Comparison of ENCODE assay signal across 17 mouse cellular contexts in the genomic region with DNA sequence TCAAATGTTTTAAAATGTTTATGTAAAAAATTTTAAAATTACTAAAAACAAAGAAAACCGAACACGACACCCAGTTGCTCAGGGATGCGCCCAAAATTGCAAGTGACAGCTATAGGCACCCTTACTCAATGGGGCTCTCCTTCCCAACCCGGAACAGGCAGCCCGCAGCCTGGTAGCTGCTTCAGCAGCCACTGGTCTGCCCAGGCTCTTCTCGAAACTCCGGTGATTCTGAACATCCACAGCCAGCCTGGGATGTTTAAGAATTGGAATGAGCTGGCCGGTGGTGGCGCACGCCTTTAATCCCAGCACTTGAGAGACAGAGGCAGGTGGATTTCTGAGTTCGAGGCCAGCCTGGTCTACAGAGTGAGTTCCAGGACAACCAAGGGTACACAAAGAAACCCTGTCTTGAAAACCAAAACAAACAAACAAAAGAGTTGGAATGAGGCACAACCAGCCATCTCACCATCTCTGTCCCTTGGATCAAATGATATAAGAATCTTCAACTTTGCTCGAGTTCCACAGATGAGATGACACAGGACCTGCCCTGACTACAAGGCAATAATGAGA. TPM values are rescaled to one million over a fixed set of nuclear protein-coding genes. Genes with fewer than 3 reads are reported as not detected.
DNase-seq lines count a peak whose midpoint lies in the region; ATAC-seq lines count a peak whose summit lies in the region.
"Had no signal": no experiment of that assay in that cellular context is flagged by ENCODE, and none has a peak within 500 bp of the region (broad histone marks: within the 10 kb centered on the region; RNA-seq: fewer than 3 reads in every experiment).

No protein-coding gene starts in this region.

- DNase-seq in liver, embryonic 13.5 days, result no peak
- DNase-seq in liver, embryonic 11.5 days (ENCODE audit: low spot score), result no peak
- no peak for DNase-seq in lung, postnatal 4 days
- DNase-seq in adipocyte (ENCODE audit: low spot score), result peak; percentile 98
- DNase-seq in kidney, adult 8-10 months, result no peak
- DNase-seq: cerebellum, adult 11 months; cerebellum, adult 8-10 months; cerebellum, adult 9-11 months had no signal

- no peak overlapping the region for H3K9ac ChIP-seq in liver, embryonic 13.5 days
- no peak overlapping the region for H3K9ac ChIP-seq in liver, embryonic 11.5 days (ENCODE audit: low read depth, low read length)
- no peak overlapping the region for H3K9ac ChIP-seq in lung, embryonic 16.5 days (ENCODE audit: low read length)
- H3K9ac ChIP-seq: embryonic facial prominence, embryonic 13.5 days; embryonic facial prominence, embryonic 15.5 days; forebrain, embryonic 12.5 days had no signal

- H3K36me3 ChIP-seq in liver, embryonic 13.5 days, result no peaks in the 10 kb centered on the region
- no peaks in the 10 kb centered on the region for H3K36me3 ChIP-seq in liver, embryonic 11.5 days (ENCODE audit: control insufficient read depth, insufficient read depth, low read length)
- H3K36me3 ChIP-seq in lung, embryonic 16.5 days (ENCODE audit: control insufficient read depth, insufficient read depth, low read length), result no peaks in the 10 kb centered on the region
- H3K36me3 ChIP-seq: embryonic facial prominence, embryonic 15.5 days had no signal

- no peak for ATAC-seq in liver, embryonic 13.5 days (ENCODE audit: low read depth)
- no peak for ATAC-seq in liver, embryonic 11.5 days (replicated peaks; ENCODE audit: low FRiP score)
- ATAC-seq in lung, embryonic 16.5 days (ENCODE audit: low read depth), result no peak
- ATAC-seq: forebrain, embryonic 14.5 days; forebrain, embryonic 16.5 days had no signal

- H3K4me1 ChIP-seq in liver, embryonic 13.5 days (replicated peaks), result peaks cover 32% of the 10 kb centered on the region
- H3K4me1 ChIP-seq in liver, embryonic 11.5 days (replicated peaks; ENCODE audit: control insufficient read depth, insufficient read depth, low read length), result peaks cover 26% of the 10 kb centered on the region
- H3K4me1 ChIP-seq in lung, embryonic 16.5 days (replicated peaks; ENCODE audit: control insufficient read depth, insufficient read depth, low read length), result no peaks in the 10 kb centered on the region; the same call in 1 of the 2 replicates
- H3K4me1 ChIP-seq: embryonic facial prominence, embryonic 13.5 days; embryonic facial prominence, embryonic 15.5 days; forebrain, embryonic 10.5 days; forebrain, embryonic 12.5 days had no signal

- 83% methylated on average over 12 of the region's 12 CpGs for WGBS in liver, embryonic 13.5 days (ENCODE audit: insufficient replicate concordance)
- 89% methylated on average over 12 of the region's 12 CpGs for WGBS in liver, embryonic 11.5 days
- WGBS in lung, embryonic 16.5 days, result 92% methylated on average over 12 of the region's 12 CpGs

- no peaks in the 10 kb centered on the region for H3K27me3 ChIP-seq in liver, embryonic 13.5 days
- H3K27me3 ChIP-seq in liver, embryonic 11.5 days (replicated peaks; ENCODE audit: control insufficient read depth, insufficient read depth, low read length), result no peaks in the 10 kb centered on the region
- no peaks in the 10 kb centered on the region for H3K27me3 ChIP-seq in lung, embryonic 16.5 days (ENCODE audit: control insufficient read depth, insufficient read depth, low read depth, low read length)
- H3K27me3 ChIP-seq: embryonic facial prominence, embryonic 13.5 days; embryonic facial prominence, embryonic 15.5 days; forebrain, embryonic 12.5 days; Patski had no signal

- H3K27ac ChIP-seq in liver, embryonic 13.5 days, result peak overlapping the region; percentile 67; the same call in 1 of the 2 replicates
- no peak overlapping the region for H3K27ac ChIP-seq in liver, embryonic 11.5 days (ENCODE audit: low read depth, low read length)
- peak overlapping the region; percentile 63 for H3K27ac ChIP-seq in lung, embryonic 16.5 days (ENCODE audit: low read length)
- H3K27ac ChIP-seq: embryonic facial prominence, embryonic 13.5 days; embryonic facial prominence, embryonic 15.5 days; forebrain, embryonic 10.5 days; forebrain, embryonic 12.5 days had no signal

- no peaks in the 10 kb centered on the region for H3K9me3 ChIP-seq in liver, embryonic 13.5 days (replicated peaks)
- H3K9me3 ChIP-seq in liver, embryonic 11.5 days (ENCODE audit: control insufficient read depth, low read length), result no peaks in the 10 kb centered on the region
- H3K9me3 ChIP-seq in lung, embryonic 16.5 days (ENCODE audit: control insufficient read depth, low read length), result no peaks in the 10 kb centered on the region
- H3K9me3 ChIP-seq: embryonic facial prominence, embryonic 13.5 days; embryonic facial prominence, embryonic 15.5 days; forebrain, embryonic 10.5 days; forebrain, embryonic 12.5 days had no signal

- no peak overlapping the region for H3K4me3 ChIP-seq in liver, embryonic 13.5 days (replicated peaks)
- no peak overlapping the region for H3K4me3 ChIP-seq in liver, embryonic 11.5 days (ENCODE audit: low read depth, low read length)
- no peak overlapping the region for H3K4me3 ChIP-seq in lung, embryonic 16.5 days (ENCODE audit: low read length)
- H3K4me3 ChIP-seq: embryonic facial prominence, embryonic 13.5 days; embryonic facial prominence, embryonic 15.5 days; erythroblast, embryonic 14.5 days; forebrain, embryonic 10.5 days; forebrain, embryonic 12.5 days had no signal

- H3K4me2 ChIP-seq in liver, embryonic 13.5 days, result peak overlapping the region; percentile 37; the same call in 1 of the 2 replicates
- no peak overlapping the region for H3K4me2 ChIP-seq in liver, embryonic 11.5 days
- no peak overlapping the region for H3K4me2 ChIP-seq in lung, embryonic 16.5 days (ENCODE audit: low read depth, low read length)
- H3K4me2 ChIP-seq: embryonic facial prominence, embryonic 13.5 days; embryonic facial prominence, embryonic 15.5 days; forebrain, embryonic 12.5 days had no signal

RNA-seq across cellular contexts. Expression of a gene that starts 15.4 kb away (rescaled TPM):
- 2.7 and 3.2 TPM in 2 replicates for polyA plus RNA-seq in liver, embryonic 13.5 days (2015; fragmentation: Nextera tagmentation; extraction: Ambion mirVana)
- polyA plus RNA-seq in liver, embryonic 11.5 days (2014; fragmentation: Nextera tagmentation; extraction: Ambion mirVana), result 7.1 and 7.2 TPM in 2 replicates
- polyA plus RNA-seq in lung, embryonic 16.5 days (2015; fragmentation: Nextera tagmentation; extraction: Ambion mirVana), result 18.3 and 18.6 TPM in 2 replicates
- polyA plus RNA-seq: erythroblast, embryonic 14.5 days had no signal

RNA-seq across cellular contexts. Expression of a gene that starts 20.2 kb away (rescaled TPM):
- 16.3 and 25.9 TPM in 2 replicates for polyA plus RNA-seq in liver, embryonic 13.5 days (2015; fragmentation: Nextera tagmentation; extraction: Ambion mirVana)
- 56.0 and 56.7 TPM in 2 replicates for polyA plus RNA-seq in liver, embryonic 11.5 days (2014; fragmentation: Nextera tagmentation; extraction: Ambion mirVana)
- 51.2 and 51.7 TPM in 2 replicates for polyA plus RNA-seq in lung, embryonic 16.5 days (2015; fragmentation: Nextera tagmentation; extraction: Ambion mirVana)
